11 mouse cellular contexts compared by ENCODE assay signal in genomic region chr6:37643176-37643575, GRCm38 (mm10).
DNase-seq lines count a peak whose midpoint lies in the region; ATAC-seq lines count a peak whose summit lies in the region.
"Had no signal": no experiment of that assay in that cellular context is flagged by ENCODE, and none has a peak within 500 bp of the region (broad histone marks: within the 10 kb centered on the region; RNA-seq: fewer than 3 reads in every experiment).

No protein-coding gene starts in this region.

- no peaks in the 10 kb centered on the region for H3K36me3 ChIP-seq in heart, embryonic 14.5 days (ENCODE audit: control insufficient read depth, insufficient read depth, low read length)
- H3K36me3 ChIP-seq in hindbrain, embryonic 11.5 days (ENCODE audit: control insufficient read depth, insufficient read depth, low read length), result no peaks in the 10 kb centered on the region
- no peaks in the 10 kb centered on the region for H3K36me3 ChIP-seq in midbrain, embryonic 12.5 days
- no peaks in the 10 kb centered on the region for H3K36me3 ChIP-seq in neural tube, embryonic 15.5 days

- WGBS in heart, embryonic 14.5 days, result 69% methylated on average over 4 of the region's 4 CpGs
- WGBS in hindbrain, embryonic 11.5 days, result 46% methylated on average over 4 of the region's 4 CpGs
- 23% methylated on average over 4 of the region's 4 CpGs for WGBS in midbrain, embryonic 12.5 days
- 7% methylated on average over 4 of the region's 4 CpGs for WGBS in neural tube, embryonic 15.5 days

- ATAC-seq in heart, embryonic 14.5 days (ENCODE audit: insufficient number of reproducible peaks, insufficient read depth, low FRiP score, low read depth), result no peak
- peak; percentile 56 for ATAC-seq in hindbrain, embryonic 11.5 days (ENCODE audit: low FRiP score)
- peak; percentile 64 for ATAC-seq in midbrain, embryonic 12.5 days (ENCODE audit: low FRiP score, low read depth)
- no peak for ATAC-seq in neural tube, embryonic 15.5 days (ENCODE audit: low FRiP score)
- ATAC-seq: intestine, postnatal 0 days had no signal

- H3K4me2 ChIP-seq in heart, embryonic 14.5 days (ENCODE audit: low read length), result peak overlapping the region; percentile 57; the same call in 1 of the 2 replicates
- H3K4me2 ChIP-seq in hindbrain, embryonic 11.5 days (replicated peaks; ENCODE audit: low read depth, low read length), result no peak overlapping the region
- peak overlapping the region; percentile 46 for H3K4me2 ChIP-seq in midbrain, embryonic 12.5 days (replicated peaks)
- H3K4me2 ChIP-seq in neural tube, embryonic 15.5 days, result peak overlapping the region; percentile 51

- intact Hi-C loops in heart, postnatal 36 days (cut with DNase I), result no loop called here

- peaks cover 5 to 11% of the 10 kb centered on the region in 2 experiments for H3K4me1 ChIP-seq in heart, embryonic 14.5 days (ENCODE audit: control insufficient read depth in 2 of 2, insufficient read depth in 2 of 2, low read length in 2 of 2)
- H3K4me1 ChIP-seq in hindbrain, embryonic 11.5 days (replicated peaks; ENCODE audit: control insufficient read depth, insufficient read depth, low read length), result no peaks in the 10 kb centered on the region
- peaks cover 21% of the 10 kb centered on the region for H3K4me1 ChIP-seq in midbrain, embryonic 12.5 days
- peaks cover 29% of the 10 kb centered on the region for H3K4me1 ChIP-seq in neural tube, embryonic 15.5 days

- H3K27ac ChIP-seq in heart, embryonic 14.5 days (replicated peaks in 1 of 2; ENCODE audit: control insufficient read depth in 1 of 2, insufficient read depth in 1 of 2, low read depth in 2 of 2, low read length in 2 of 2), result no peak overlapping the region
- peak overlapping the region; percentile 82 for H3K27ac ChIP-seq in hindbrain, embryonic 11.5 days (ENCODE audit: low read depth, low read length)
- peak overlapping the region; percentile 89 for H3K27ac ChIP-seq in midbrain, embryonic 12.5 days (replicated peaks)
- H3K27ac ChIP-seq in neural tube, embryonic 15.5 days (replicated peaks), result peak overlapping the region; percentile 85

- no peaks in the 10 kb centered on the region for H3K27me3 ChIP-seq in heart, embryonic 14.5 days (ENCODE audit: control insufficient read depth, insufficient read depth, low read length)
- H3K27me3 ChIP-seq in hindbrain, embryonic 11.5 days (ENCODE audit: control insufficient read depth, insufficient read depth, low read length), result no peaks in the 10 kb centered on the region
- no peaks in the 10 kb centered on the region for H3K27me3 ChIP-seq in midbrain, embryonic 12.5 days
- no peaks in the 10 kb centered on the region for H3K27me3 ChIP-seq in neural tube, embryonic 15.5 days (replicated peaks)

- no peaks in the 10 kb centered on the region for H3K9me3 ChIP-seq in heart, embryonic 14.5 days (ENCODE audit: control insufficient read depth, low read length)
- H3K9me3 ChIP-seq in hindbrain, embryonic 11.5 days (ENCODE audit: control insufficient read depth, low read length), result no peaks in the 10 kb centered on the region
- no peaks in the 10 kb centered on the region for H3K9me3 ChIP-seq in midbrain, embryonic 12.5 days
- no peaks in the 10 kb centered on the region for H3K9me3 ChIP-seq in neural tube, embryonic 15.5 days (replicated peaks)

- H3K9ac ChIP-seq in heart, embryonic 14.5 days (ENCODE audit: low read length), result no peak overlapping the region
- no peak overlapping the region for H3K9ac ChIP-seq in hindbrain, embryonic 11.5 days (ENCODE audit: low read depth, low read length)
- H3K9ac ChIP-seq in midbrain, embryonic 12.5 days (replicated peaks), result no peak overlapping the region
- no peak overlapping the region for H3K9ac ChIP-seq in neural tube, embryonic 15.5 days (replicated peaks)

- DNase-seq in heart, postnatal 36 days, result no peak
- DNase-seq in hindbrain, embryonic 11.5 days (ENCODE audit: low spot score), result peak; percentile 12
- no peak for DNase-seq in thymus, postnatal 14 days
- DNase-seq in cerebellum, adult 9-11 months, result no peak
- DNase-seq in adrenal gland, adult 8-10 months, result no peak
- DNase-seq: B cell, adult 2 months; lung, postnatal 36 days had no signal

- no peak overlapping the region for H3K4me3 ChIP-seq in heart, embryonic 14.5 days (ENCODE audit: control insufficient read depth in 1 of 2, insufficient read depth in 1 of 2, low read depth in 1 of 2, low read length in 2 of 2)
- H3K4me3 ChIP-seq in hindbrain, embryonic 11.5 days (ENCODE audit: low read depth, low read length), result no peak overlapping the region
- H3K4me3 ChIP-seq in midbrain, embryonic 12.5 days, result no peak overlapping the region
- no peak overlapping the region for H3K4me3 ChIP-seq in neural tube, embryonic 15.5 days (replicated peaks)

Comparison
In these comparisons a context has a peak if more than half of its experiments do, and no peak if none do; other contexts are left out.
1. ATAC-seq: peak in hindbrain, embryonic 11.5 days (single experiment) and midbrain, embryonic 12.5 days (single experiment); none in heart, embryonic 14.5 days (single experiment) and neural tube, embryonic 15.5 days (single experiment).
2. H3K27ac ChIP-seq: peak in hindbrain, embryonic 11.5 days (single experiment), midbrain, embryonic 12.5 days (single experiment) and neural tube, embryonic 15.5 days (single experiment); none in heart, embryonic 14.5 days (0 of 2).